Mouse (Mus musculus) MEL (cell line): ENCODE data around the gene Amhr2. TPM values are rescaled to one million over a fixed set of nuclear protein-coding genes. Genes with fewer than 3 reads are reported as not detected.

Experiments used
- DNase-seq: peaks from one replicate; pipeline ENCODE4 v3.0.0; 2011; ENCODE audit warnings: low read depth, low spot score
- H3K27ac ChIP-seq: 2 replicates; pipeline ENCODE4 v1.5.1; 2012; ENCODE audit warnings: low read depth, mild to moderate bottlenecking, control low read depth, low read length, moderate library complexity; ENCODE audit not compliant: control insufficient read depth
- H3K27me3 ChIP-seq, 2 experiments: fragments of 150-350 bp in 1 of 2; sonication (generic) in 1 of 2; 2 replicates each; pipeline ENCODE4 v1.6.1; 2012; ENCODE audit warnings: low read length in 2 of 2, mild to moderate bottlenecking in 2 of 2, improper control_type of control experiment in 1 of 2, moderate library complexity in 1 of 2; ENCODE audit not compliant: insufficient read depth in 2 of 2, control insufficient read depth in 1 of 2
- H3K36me3 ChIP-seq, 2 experiments: 2 replicates each; pipeline ENCODE4 v1.6.1; 2012 to 2014; ENCODE audit warnings: low read length in 2 of 2, improper control_type of control experiment in 1 of 2, inconsistent platforms in 1 of 2, mild to moderate bottlenecking in 1 of 2; ENCODE audit not compliant: insufficient read depth in 2 of 2, control insufficient read depth in 1 of 2
- H3K4me1 ChIP-seq, 2 experiments: fragments of 150-350 bp in 1 of 2; sonication (generic) in 1 of 2; 2 replicates each; pipeline ENCODE4 v1.6.1; 2012; ENCODE audit warnings: low read length in 2 of 2, improper control_type of control experiment in 1 of 2, mild to moderate bottlenecking in 1 of 2; ENCODE audit not compliant: insufficient read depth in 2 of 2, control insufficient read depth in 1 of 2
- H3K4me3 ChIP-seq, 2 experiments: fragments of 150-350 bp in 1 of 2; sonication (generic) in 1 of 2; 2 replicates each; pipeline ENCODE4 v1.5.1; 2012; ENCODE audit warnings: low read depth in 2 of 2, low read length in 2 of 2, mild to moderate bottlenecking in 2 of 2, moderate library complexity in 2 of 2, control low read depth in 1 of 2, improper control_type of control experiment in 1 of 2; ENCODE audit not compliant: control insufficient read depth in 1 of 2, insufficient read depth in 1 of 2
- H3K79me2 ChIP-seq: 2 replicates; pipeline ENCODE4 v1.6.1; 2012; ENCODE audit warnings: mild to moderate bottlenecking, low read length, moderate library complexity; ENCODE audit not compliant: control insufficient read depth, poor library complexity, insufficient read depth
- H3K9ac ChIP-seq: 2 replicates; pipeline ENCODE4 v1.6.1; 2012; ENCODE audit warnings: low read depth, mild to moderate bottlenecking, control low read depth, low read length, moderate library complexity; ENCODE audit not compliant: control insufficient read depth, poor library complexity, severe bottlenecking
- H3K9me3 ChIP-seq: fragments of 150-350 bp; sonication (generic); replicated peaks from 2 replicates; pipeline ENCODE4 v1.6.1; 2012; ENCODE audit warnings: mild to moderate bottlenecking, low read length, improper control_type of control experiment, moderate library complexity; ENCODE audit not compliant: insufficient read depth
- E2F4 ChIP-seq: IDR thresholded peaks from 2 replicates; pipeline ENCODE4 v1.6.1; 2011; ENCODE audit warnings: low read depth, low read length, improper control_type of control experiment, borderline replicate concordance
- ELF1 ChIP-seq: IDR thresholded peaks from 2 replicates; pipeline ENCODE4 v1.6.1; 2014; ENCODE audit warnings: low read depth, mild to moderate bottlenecking, inconsistent platforms, low read length, improper control_type of control experiment, moderate library complexity
- EP300 ChIP-seq, 2 experiments: IDR thresholded peaks; 2 replicates each; pipeline ENCODE4 v1.6.1; 2011; ENCODE audit warnings: improper control_type of control experiment in 2 of 2, low read length in 2 of 2, low read depth in 1 of 2, mild to moderate bottlenecking in 1 of 2
- GATA1 ChIP-seq: IDR thresholded peaks from 2 replicates; pipeline ENCODE4 v1.6.1; 2011; ENCODE audit warnings: low read depth, low read length, improper control_type of control experiment
- JUND ChIP-seq: IDR thresholded peaks from 2 replicates; pipeline ENCODE4 v1.6.1; 2011; ENCODE audit warnings: low read depth, mild to moderate bottlenecking, improper control_type of control experiment, low read length
- MYB ChIP-seq: IDR thresholded peaks from 2 replicates; pipeline ENCODE4 v1.6.1; 2011; ENCODE audit warnings: mild to moderate bottlenecking, low read depth, low read length, improper control_type of control experiment
- RCOR1 ChIP-seq: IDR thresholded peaks from 2 replicates; pipeline ENCODE4 v1.6.1; 2012; ENCODE audit warnings: low read depth, mild to moderate bottlenecking, inconsistent platforms, low read length, improper control_type of control experiment
- TAL1 ChIP-seq: IDR thresholded peaks from 2 replicates; pipeline ENCODE4 v1.6.1; 2012; ENCODE audit warnings: mild to moderate bottlenecking, inconsistent platforms, low read length, moderate library complexity, mixed read lengths
- TCF12 ChIP-seq: IDR thresholded peaks from 2 replicates; pipeline ENCODE4 v1.6.1; 2014; ENCODE audit warnings: low read depth, mild to moderate bottlenecking, inconsistent platforms, low read length, improper control_type of control experiment, moderate library complexity
- USF1 ChIP-seq: IDR thresholded peaks from 2 replicates; pipeline ENCODE4 v1.6.1; 2014; ENCODE audit warnings: low read depth, mild to moderate bottlenecking, inconsistent platforms, low read length, improper control_type of control experiment, moderate library complexity
- ZNF384 ChIP-seq: IDR thresholded peaks from 2 replicates; pipeline ENCODE4 v1.6.1; 2012; ENCODE audit warnings: low read depth, mild to moderate bottlenecking, inconsistent platforms, low read length, improper control_type of control experiment
- polyA plus RNA-seq, 2 experiments: library from polyadenylated mRNA; stranded (reverse) in 1 of 2; unstranded in 1 of 2; fragments of >175 nt in 1 of 2; fragments of >200 nt in 1 of 2; gene quantifications; 2 replicates each; pipeline versions ENCODE4 v1.2.1 to v1.2.4; 2012; ENCODE audit warnings: low replicate concordance in 2 of 2, low read depth in 1 of 2; ENCODE audit not compliant: insufficient read length in 2 of 2, insufficient read depth in 1 of 2, missing spikeins in 1 of 2
- total RNA-seq: library from RNA; depleted of rRNA; stranded (reverse); fragments of 300-350 nt; gene quantifications from 2 replicates; pipeline ENCODE4 v1.2.3, GENCODE M21; 2012

Gene Amhr2
- total and polyA plus RNA-seq, 3 experiments = 6.9 to 22.7 TPM; not detected in 1

- Histone ChIP-seq H3K36me3 (peaks cover 19 to 49% of the 10 kb centered on the region in 2 experiments), H3K4me1 (peaks cover 5 to 21% of the 10 kb centered on the region in 2 experiments; a peak in 3 of 4 replicates), H3K4me3 (no peak overlapping the region), H3K79me2 (peaks cover 52% of the 10 kb centered on the region), H3K27ac (no peak overlapping the region)
- no peak for TF ChIP-seq E2F4
- TF ChIP-seq EP300 (IDR thresholded peaks at IDR 0.05; ENCODE audit: low read depth in 1 of 2, low read length in 2 of 2) = no peak
- TF ChIP-seq ZNF384 = peak; percentile 50
- TF ChIP-seq RCOR1 = no peak
- no peak for TF ChIP-seq JUND
- TF ChIP-seq, all 39 proteins: peak for 1
- Histone ChIP-seq H3K27me3 (no peaks in the 10 kb centered on the region), H3K9me3 (no peaks in the 10 kb centered on the region), H3K9ac (no peak overlapping the region)
- no peak for DNase-seq
These were observed 34.1 kb upstream of the Amhr2 start for GRCm38 (mm10) chr15:102411077-102411476.

- no peak overlapping the region for H3K9ac ChIP-seq
- peaks cover 19 to 46% of the 10 kb centered on the region in 2 experiments for H3K36me3 ChIP-seq
- TF ChIP-seq USF1 = no peak
- no peak for TF ChIP-seq ELF1
- no peak for TF ChIP-seq TCF12
- peak; percentile 77 for TF ChIP-seq ZNF384
- no peak for TF ChIP-seq GATA1
These were observed 31.5 kb upstream of the Amhr2 start for GRCm38 (mm10) chr15:102413687-102414086.

GRCm38 (mm10) chr15:102417524-102417923 lies 27.6 kb upstream of the Amhr2 start:
- peaks cover 30% of the 10 kb centered on the region for H3K79me2 ChIP-seq
- H3K27me3 ChIP-seq = no peaks in the 10 kb centered on the region
- peaks cover 13 to 25% of the 10 kb centered on the region in 2 experiments for H3K36me3 ChIP-seq
- peaks cover 3 to 5% of the 10 kb centered on the region in 2 experiments; a peak in 3 of 4 replicates for H3K4me1 ChIP-seq
- H3K9me3 ChIP-seq = no peaks in the 10 kb centered on the region
- H3K27ac ChIP-seq = no peak overlapping the region
- no peak for DNase-seq
- H3K4me3 ChIP-seq = no peak overlapping the region
- no peak overlapping the region for H3K9ac ChIP-seq
- TF ChIP-seq GATA1 (peak; percentile 58; the same call in 1 of the 2 replicates), MYB (no peak), TAL1 (peak; percentile 51)

More at GRCm38 (mm10) chr15:102413687-102414086, 31.5 kb upstream of the Amhr2 start:
- Histone ChIP-seq H3K4me3 (no peak overlapping the region), H3K27ac (no peak overlapping the region), H3K9me3 (no peaks in the 10 kb centered on the region), H3K27me3 (no peaks in the 10 kb centered on the region), H3K79me2 (peaks cover 49% of the 10 kb centered on the region), H3K4me1 (peaks cover 5 to 11% of the 10 kb centered on the region in 2 experiments)
- no peak for DNase-seq
